Comparison of ENCODE assay signal across 21 mouse cellular contexts in the genomic region with DNA sequence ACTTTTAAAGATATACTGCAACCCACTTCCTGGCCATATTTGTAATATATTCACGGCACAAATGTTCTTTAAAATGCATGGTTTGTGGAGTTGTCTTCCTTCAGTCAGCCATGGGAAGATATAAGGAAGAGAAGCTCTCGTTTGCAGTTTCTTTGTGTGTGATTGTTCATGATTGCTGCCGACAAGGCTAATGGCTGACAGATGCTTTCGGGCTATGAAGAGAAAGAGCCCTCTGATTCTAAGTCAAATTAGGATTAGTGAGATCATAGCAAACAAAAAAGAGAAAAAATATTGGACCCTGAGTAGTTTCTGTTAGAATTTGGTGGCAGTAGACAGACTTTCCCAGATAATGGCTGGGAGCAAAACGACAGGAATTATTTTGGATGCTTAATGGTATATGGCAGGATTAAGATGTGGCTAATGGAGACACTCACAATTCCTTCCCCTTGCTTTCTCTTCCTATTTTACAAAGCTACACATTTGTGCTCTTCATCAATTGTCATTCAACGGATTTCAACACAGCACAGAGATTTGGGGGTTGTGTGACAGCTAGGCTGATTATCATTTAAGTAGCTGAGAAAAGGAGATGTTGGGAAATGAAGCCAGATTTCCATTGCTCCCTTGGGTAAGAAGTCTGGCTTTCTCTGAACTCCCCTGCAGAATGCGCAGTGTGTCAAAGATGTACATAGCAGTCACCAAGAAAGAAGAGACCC.
DNase-seq lines count a peak whose midpoint lies in the region; ATAC-seq and TF ChIP-seq lines count a peak whose summit lies in the region.
"Had no signal": no experiment of that assay in that cellular context is flagged by ENCODE, and none has a peak within 500 bp of the region (broad histone marks: within the 10 kb centered on the region; RNA-seq: fewer than 3 reads in every experiment).

No protein-coding gene starts in this region.

- 37% methylated on average over 7 of the region's 7 CpGs for WGBS in forebrain, embryonic 12.5 days
- 62% methylated on average over 7 of the region's 7 CpGs for WGBS in forebrain, embryonic 10.5 days
- WGBS in lung, postnatal 0 days: 64% methylated on average over 7 of the region's 7 CpGs
- 43% methylated on average over 7 of the region's 7 CpGs for WGBS in midbrain, embryonic 11.5 days
- 44% methylated on average over 7 of the region's 7 CpGs for WGBS in neural tube, embryonic 14.5 days

- TF ChIP-seq CTCF in lung, postnatal 0 days (IDR thresholded peaks at IDR 0.05): no peak

- no peaks in the 10 kb centered on the region for H3K27me3 ChIP-seq in forebrain, embryonic 12.5 days
- H3K27me3 ChIP-seq in forebrain, embryonic 10.5 days (ENCODE audit: poor library complexity, severe bottlenecking): no peaks in the 10 kb centered on the region
- no peaks in the 10 kb centered on the region for H3K27me3 ChIP-seq in lung, postnatal 0 days (replicated peaks; ENCODE audit: insufficient read depth, low read length)
- H3K27me3 ChIP-seq in midbrain, embryonic 11.5 days (ENCODE audit: control insufficient read depth, insufficient read depth, low read length): no peaks in the 10 kb centered on the region
- H3K27me3 ChIP-seq in neural tube, embryonic 14.5 days (ENCODE audit: control insufficient read depth, insufficient read depth, low read length): no peaks in the 10 kb centered on the region
- H3K27me3 ChIP-seq: embryonic facial prominence, embryonic 15.5 days; heart, embryonic 12.5 days; intestine, embryonic 15.5 days; Patski had no signal

- no peaks in the 10 kb centered on the region for H3K36me3 ChIP-seq in forebrain, embryonic 12.5 days (replicated peaks)
- no peaks in the 10 kb centered on the region for H3K36me3 ChIP-seq in forebrain, embryonic 10.5 days (replicated peaks)
- H3K36me3 ChIP-seq in lung, postnatal 0 days (ENCODE audit: insufficient read depth, low read length): no peaks in the 10 kb centered on the region
- no peaks in the 10 kb centered on the region for H3K36me3 ChIP-seq in midbrain, embryonic 11.5 days (ENCODE audit: control insufficient read depth, insufficient read depth, low read length)
- no peaks in the 10 kb centered on the region for H3K36me3 ChIP-seq in neural tube, embryonic 14.5 days (ENCODE audit: control insufficient read depth, insufficient read depth, low read length)
- H3K36me3 ChIP-seq: embryonic facial prominence, embryonic 15.5 days; heart, embryonic 12.5 days; intestine, embryonic 15.5 days had no signal

- no peak overlapping the region for H3K4me3 ChIP-seq in forebrain, embryonic 12.5 days (replicated peaks)
- H3K4me3 ChIP-seq in forebrain, embryonic 10.5 days: no peak overlapping the region
- H3K4me3 ChIP-seq in lung, postnatal 0 days (ENCODE audit: low read depth, low read length): no peak overlapping the region
- H3K4me3 ChIP-seq in midbrain, embryonic 11.5 days (ENCODE audit: low read depth, low read length): no peak overlapping the region
- no peak overlapping the region for H3K4me3 ChIP-seq in neural tube, embryonic 14.5 days (ENCODE audit: low read depth, low read length)
- H3K4me3 ChIP-seq: embryonic facial prominence, embryonic 15.5 days; gastrocnemius, adult 2 months; heart, embryonic 12.5 days; intestine, embryonic 15.5 days had no signal

- intact Hi-C loops in heart, postnatal 10 days (cut with DNase I): no loop called here

- no peak overlapping the region for H3K4me2 ChIP-seq in forebrain, embryonic 12.5 days
- H3K4me2 ChIP-seq in lung, postnatal 0 days (replicated peaks; ENCODE audit: low read depth, low read length): no peak overlapping the region
- H3K4me2 ChIP-seq in midbrain, embryonic 11.5 days: no peak overlapping the region
- H3K4me2 ChIP-seq in neural tube, embryonic 14.5 days (ENCODE audit: low read depth, low read length): no peak overlapping the region
- H3K4me2 ChIP-seq: embryonic facial prominence, embryonic 15.5 days; heart, embryonic 12.5 days; intestine, embryonic 15.5 days had no signal

- DNase-seq in forebrain, embryonic 10.5 days (ENCODE audit: extremely low spot score, low spot score): no peak
- DNase-seq in lung, postnatal 0 days (ENCODE audit: low spot score): peak; percentile 49
- DNase-seq in lung, postnatal 4 days: no peak
- DNase-seq in midbrain, embryonic 11.5 days (ENCODE audit: low spot score, missing footprints): peak; percentile 81
- DNase-seq in heart, postnatal 10 days: no peak
- DNase-seq: adrenal gland, adult 8-10 months; cerebellum, adult 9-11 months; gastrocnemius, adult 2 months; liver; lung, postnatal 10 days; right cerebral cortex, postnatal 4 days had no signal

- no peak for ATAC-seq in forebrain, embryonic 12.5 days (ENCODE audit: low FRiP score)
- ATAC-seq in lung, postnatal 0 days: no peak
- ATAC-seq in midbrain, embryonic 11.5 days (ENCODE audit: low FRiP score): peak; percentile 40; the same call in 1 of the 2 replicates
- no peak for ATAC-seq in neural tube, embryonic 14.5 days (ENCODE audit: low read depth)
- no peak for ATAC-seq in megakaryocyte-erythroid progenitor cell, adult 5-6 weeks (replicated peaks; ENCODE audit: low FRiP score, low TSS enrichment, poor library complexity, severe bottlenecking)
- ATAC-seq: CD4-positive, CD25-positive, alpha-beta regulatory T cell, adult 4 months; intestine, embryonic 15.5 days; Patski had no signal

- H3K27ac ChIP-seq in forebrain, embryonic 12.5 days: peak overlapping the region; percentile 54
- H3K27ac ChIP-seq in forebrain, embryonic 10.5 days: no peak overlapping the region
- no peak overlapping the region for H3K27ac ChIP-seq in lung, postnatal 0 days (ENCODE audit: low read length)
- H3K27ac ChIP-seq in midbrain, embryonic 11.5 days (ENCODE audit: low read depth, low read length): peak overlapping the region; percentile 7
- H3K27ac ChIP-seq in neural tube, embryonic 14.5 days (ENCODE audit: low read depth, low read length): peak overlapping the region; percentile 49; the same call in 1 of the 2 replicates
- H3K27ac ChIP-seq: embryonic facial prominence, embryonic 15.5 days; gastrocnemius, adult 2 months; intestine, embryonic 15.5 days; kidney, postnatal 0 days; stomach, postnatal 0 days had no signal

- no peaks in the 10 kb centered on the region for H3K9me3 ChIP-seq in forebrain, embryonic 12.5 days
- H3K9me3 ChIP-seq in forebrain, embryonic 10.5 days: no peaks in the 10 kb centered on the region
- no peaks in the 10 kb centered on the region for H3K9me3 ChIP-seq in lung, postnatal 0 days (ENCODE audit: low read length)
- H3K9me3 ChIP-seq in midbrain, embryonic 11.5 days (ENCODE audit: control insufficient read depth, low read length): no peaks in the 10 kb centered on the region
- H3K9me3 ChIP-seq in neural tube, embryonic 14.5 days (ENCODE audit: control insufficient read depth, low read length): no peaks in the 10 kb centered on the region
- H3K9me3 ChIP-seq: embryonic facial prominence, embryonic 15.5 days; heart, embryonic 12.5 days; intestine, embryonic 15.5 days had no signal

- TF ChIP-seq EP300 in lung, postnatal 0 days (IDR thresholded peaks at IDR 0.05): no peak

- H3K9ac ChIP-seq in forebrain, embryonic 12.5 days: no peak overlapping the region
- H3K9ac ChIP-seq in lung, postnatal 0 days (replicated peaks; ENCODE audit: low read depth): no peak overlapping the region
- H3K9ac ChIP-seq in midbrain, embryonic 11.5 days (ENCODE audit: low read length): no peak overlapping the region
- H3K9ac ChIP-seq in neural tube, embryonic 14.5 days (replicated peaks; ENCODE audit: low read depth, low read length): no peak overlapping the region
- H3K9ac ChIP-seq: embryonic facial prominence, embryonic 15.5 days; heart, embryonic 12.5 days; intestine, embryonic 15.5 days had no signal

- H3K4me1 ChIP-seq in forebrain, embryonic 12.5 days: peaks cover 15% of the 10 kb centered on the region; the same call in 1 of the 2 replicates
- peaks cover 9% of the 10 kb centered on the region for H3K4me1 ChIP-seq in forebrain, embryonic 10.5 days
- no peaks in the 10 kb centered on the region for H3K4me1 ChIP-seq in lung, postnatal 0 days (ENCODE audit: insufficient read depth, low read depth, low read length)
- H3K4me1 ChIP-seq in midbrain, embryonic 11.5 days (ENCODE audit: control insufficient read depth, insufficient read depth, low read length): peaks cover 9% of the 10 kb centered on the region
- no peaks in the 10 kb centered on the region for H3K4me1 ChIP-seq in neural tube, embryonic 14.5 days (ENCODE audit: control insufficient read depth, insufficient read depth, low read length)
- H3K4me1 ChIP-seq: embryonic facial prominence, embryonic 15.5 days; heart, embryonic 12.5 days; intestine, embryonic 15.5 days had no signal

Comparison
In these comparisons a context has a peak if more than half of its experiments do, and no peak if none do; other contexts are left out.
1. H3K27ac ChIP-seq: peak in forebrain, embryonic 12.5 days (single experiment), midbrain, embryonic 11.5 days (single experiment) and neural tube, embryonic 14.5 days (single experiment); none in forebrain, embryonic 10.5 days (single experiment) and lung, postnatal 0 days (single experiment).
2. DNase-seq: peak in lung, postnatal 0 days (single experiment) and midbrain, embryonic 11.5 days (single experiment); none in forebrain, embryonic 10.5 days (single experiment), lung, postnatal 4 days (0 of 2) and heart, postnatal 10 days (0 of 2).